In genomic region chr8:125053505-125054435, GRCm38 (mm10) we compare ENCODE assay signal across 8 mouse cellular contexts. TPM values are rescaled to one million over a fixed set of nuclear protein-coding genes. Genes with fewer than 3 reads are reported as not detected.
A peak's percentile ranks its signal among the peaks of the same experiment; 100 is the strongest.
DNase-seq lines count a peak whose midpoint lies in the region; ATAC-seq and TF ChIP-seq lines count a peak whose summit lies in the region.

TSS of gene Disc1 (plus strand) at chr8:125054195.

- no peak for DNase-seq in testis, postnatal 14 days (ENCODE audit: low spot score)
- peak; percentile 28 to 38 for DNase-seq in gastrocnemius, postnatal 36 days
- DNase-seq in hindbrain, postnatal 0 days (ENCODE audit: low spot score) = peak; percentile 76

- peak; percentile 66 for ATAC-seq in common myeloid progenitor, adult 5-6 weeks (replicated peaks; ENCODE audit: low read depth, poor library complexity, severe bottlenecking)
- peak; percentile 72 for ATAC-seq in hindbrain, postnatal 0 days
- 0 out of 2 replicates have a peak, but pooled peaks have one; percentile 32 for ATAC-seq in liver, embryonic 12.5 days
- no peak for ATAC-seq in megakaryocyte-erythroid progenitor cell, adult 5-6 weeks (replicated peaks; ENCODE audit: low FRiP score, low TSS enrichment, poor library complexity, severe bottlenecking)

- H3K4me1 ChIP-seq in testis, adult 2 months (ENCODE audit: control insufficient read depth, insufficient read depth, low read length) = peaks cover 11% of the 10 kb centered on the region
- H3K4me1 ChIP-seq in hindbrain, postnatal 0 days (ENCODE audit: insufficient read depth, low read length) = no peaks in the 10 kb centered on the region
- no peaks in the 10 kb centered on the region for H3K4me1 ChIP-seq in liver, embryonic 12.5 days

- H3K4me2 ChIP-seq in hindbrain, postnatal 0 days (ENCODE audit: low read depth, low read length) = peak within 1 kb of the TSS; percentile 86
- H3K4me2 ChIP-seq in liver, embryonic 12.5 days = peak within 1 kb of the TSS; percentile 70
- peak within 1 kb of the TSS; percentile 12 for H3K4me2 ChIP-seq in myocyte (ENCODE audit: low read depth)

- no peak for TF ChIP-seq CTCF in testis, adult 2 months (IDR thresholded peaks at IDR 0.05; ENCODE audit: control insufficient read depth, insufficient read depth, insufficient replicate concordance, low read depth, low read length)
- TF ChIP-seq CTCF in hindbrain, postnatal 0 days (IDR thresholded peaks at IDR 0.05; ENCODE audit: low read depth) = no peak

- no peak for TF ChIP-seq POLR2A in testis, adult 2 months (IDR thresholded peaks at IDR 0.05; ENCODE audit: control insufficient read depth, low read depth, low read length)
- TF ChIP-seq POLR2A in myocyte (IDR thresholded peaks at IDR 0.05; ENCODE audit: insufficient read length, low read depth) = no peak

- H3K4me3 ChIP-seq in testis, adult 2 months (ENCODE audit: control insufficient read depth, low read depth, low read length) = peak within 1 kb of the TSS; percentile 51
- peak within 1 kb of the TSS; percentile 79 for H3K4me3 ChIP-seq in hindbrain, postnatal 0 days (ENCODE audit: low read length)
- H3K4me3 ChIP-seq in liver, embryonic 12.5 days = peak within 1 kb of the TSS; percentile 57
- no peak within 1 kb of the TSS for H3K4me3 ChIP-seq in myocyte

- H3K27ac ChIP-seq in testis, adult 2 months (ENCODE audit: control insufficient read depth, insufficient read depth, low read depth, low read length) = no peak within 1 kb of the TSS
- H3K27ac ChIP-seq in hindbrain, postnatal 0 days = peak within 1 kb of the TSS; percentile 91
- 0 out of 2 replicates have a peak within 1 kb of the TSS, but pooled peaks have one; percentile 56 for H3K27ac ChIP-seq in liver, embryonic 12.5 days

- intact Hi-C loops in gastrocnemius, postnatal 36 days (cut with DNase I) = no loop called here

- H3K36me3 ChIP-seq in testis, adult 2 months (ENCODE audit: control insufficient read depth, insufficient read depth, low read length) = no peaks in the 10 kb centered on the region
- H3K36me3 ChIP-seq in hindbrain, postnatal 0 days (ENCODE audit: insufficient read depth, low read length) = no peaks in the 10 kb centered on the region
- H3K36me3 ChIP-seq in liver, embryonic 12.5 days = no peaks in the 10 kb centered on the region
- no peaks in the 10 kb centered on the region for H3K36me3 ChIP-seq in myocyte (ENCODE audit: control insufficient read depth, insufficient read depth)

- no peaks in the 10 kb centered on the region for H3K79me2 ChIP-seq in myocyte (ENCODE audit: control insufficient read depth, insufficient read depth)

- WGBS in hindbrain, postnatal 0 days = 1% methylated on average over 65 of the region's 65 CpGs
- WGBS in liver, embryonic 12.5 days (ENCODE audit: insufficient replicate concordance) = 1% methylated on average over 59 of the region's 65 CpGs

- H3K27me3 ChIP-seq in testis, adult 2 months (ENCODE audit: control insufficient read depth, insufficient read depth, low read length) = no peaks in the 10 kb centered on the region
- H3K27me3 ChIP-seq in hindbrain, postnatal 0 days (ENCODE audit: insufficient read depth, low read length) = no peaks in the 10 kb centered on the region
- H3K27me3 ChIP-seq in liver, embryonic 12.5 days (replicated peaks) = peaks cover 52% of the 10 kb centered on the region
- peaks cover 48% of the 10 kb centered on the region for H3K27me3 ChIP-seq in myocyte (ENCODE audit: control insufficient read depth, insufficient read depth, insufficient read length)

- H3K9ac ChIP-seq in hindbrain, postnatal 0 days (replicated peaks; ENCODE audit: low read length) = peak within 1 kb of the TSS; percentile 86
- H3K9ac ChIP-seq in liver, embryonic 12.5 days = peak within 1 kb of the TSS; percentile 46; the same call in 1 of the 2 replicates

- H3ac ChIP-seq in myocyte (ENCODE audit: control insufficient read depth, insufficient read length) = no peak within 1 kb of the TSS

- no peaks in the 10 kb centered on the region for H3K9me3 ChIP-seq in hindbrain, postnatal 0 days (ENCODE audit: low read length)
- no peaks in the 10 kb centered on the region for H3K9me3 ChIP-seq in liver, embryonic 12.5 days (replicated peaks)

TF ChIP-seq in myocyte, 11 proteins besides CTCF, POLR2A, EP300 and RAD21:
- peak in 1 of 3 experiments; percentile 32 for TF ChIP-seq MYOD1 (IDR thresholded peaks at IDR 0.05; ENCODE audit: control insufficient read depth in 1 of 3, insufficient read length in 2 of 3, low read depth in 2 of 3)
- TF ChIP-seq CEBPB (IDR thresholded peaks at IDR 0.05; ENCODE audit: insufficient read depth, poor library complexity, severe bottlenecking) = no peak

RNA-seq across cellular contexts. Expression of gene Disc1, which starts in this region (rescaled TPM):
- 0.21 and 0.29 TPM in 2 replicates for polyA plus RNA-seq in testis, adult 2 months (2012; rRNA removed)
- 1.1 and 2.3 TPM in 2 replicates for total RNA-seq in common myeloid progenitor, adult 5-6 weeks (2017)
- total RNA-seq in gastrocnemius, postnatal 36 days (2021) = under 1 TPM; 0.82 to 0.99 TPM
- total RNA-seq in hindbrain, postnatal 0 days (2014; rRNA removed) = 7.1 and 10.7 TPM in 2 replicates
- 2.2 and 2.5 TPM in 2 replicates for polyA plus RNA-seq in hindbrain, postnatal 0 days (2015; fragmentation: Nextera tagmentation; extraction: Ambion mirVana)
- 0.56 and 0.92 TPM in 2 replicates for polyA plus RNA-seq in liver, embryonic 12.5 days (2016; fragmentation: Nextera tagmentation; extraction: Ambion mirVana)
- 0.06 TPM for polyA plus RNA-seq in myocyte (2012; fragmentation: generic; extraction: Trizol)
- not detected in 2 replicates for total RNA-seq in megakaryocyte-erythroid progenitor cell, adult 5-6 weeks (2014; fragmentation: Nextera tagmentation)
- total RNA-seq in megakaryocyte-erythroid progenitor cell, adult 5-6 weeks (2017) = 0.69 TPM in 1 of 2 replicates, not detected in the other

Comparison
In these comparisons a context has a peak if more than half of its experiments do, and no peak if none do; other contexts are left out.
1. Peak in DNase-seq in gastrocnemius, postnatal 36 days; RNA of the gene not detected or under 1 TPM.
2. Peak in ATAC-seq, H3K4me3 ChIP-seq, H3K27ac ChIP-seq, H3K9ac ChIP-seq and H3K4me2 ChIP-seq in liver, embryonic 12.5 days; RNA of the gene not detected or under 1 TPM.
3. H3K4me2 ChIP-seq: peak in every context shown above with its lines; median percentile 86 in hindbrain, postnatal 0 days; 70 in liver, embryonic 12.5 days; 12 in myocyte.